Comparison of ENCODE assay signal across 8 mouse cellular contexts in genomic region chr15:99440112-99440815, GRCm38 (mm10). TPM values are rescaled to one million over a fixed set of nuclear protein-coding genes. Genes with fewer than 3 reads are reported as not detected.
DNase-seq lines count a peak whose midpoint lies in the region; ATAC-seq and TF ChIP-seq lines count a peak whose summit lies in the region.
"Had no signal": no experiment of that assay in that cellular context is flagged by ENCODE, and none has a peak within 500 bp of the region (broad histone marks: within the 10 kb centered on the region; RNA-seq: fewer than 3 reads in every experiment).

No protein-coding gene starts in this region.

- ATAC-seq in liver, postnatal 0 days = no peak
- peak; percentile 80 for ATAC-seq in forebrain, embryonic 13.5 days
- ATAC-seq in hindbrain, embryonic 13.5 days (ENCODE audit: low FRiP score) = peak; percentile 76
- peak; percentile 57; the same call in 1 of the 2 replicates for ATAC-seq in midbrain, embryonic 14.5 days (ENCODE audit: low FRiP score, low TSS enrichment)

- no peak for TF ChIP-seq CTCF in liver, postnatal 0 days (IDR thresholded peaks at IDR 0.05; ENCODE audit: low read depth)

- H3K9ac ChIP-seq in liver, postnatal 0 days (replicated peaks) = no peak overlapping the region
- no peak overlapping the region for H3K9ac ChIP-seq in forebrain, embryonic 13.5 days
- peak overlapping the region; percentile 49 for H3K9ac ChIP-seq in hindbrain, embryonic 13.5 days
- no peak overlapping the region for H3K9ac ChIP-seq in midbrain, embryonic 14.5 days (replicated peaks; ENCODE audit: low read length)
- H3K9ac ChIP-seq: liver, embryonic 15.5 days had no signal

- H3K27ac ChIP-seq in liver, postnatal 0 days (ENCODE audit: low read depth) = no peak overlapping the region
- peak overlapping the region; percentile 83 for H3K27ac ChIP-seq in forebrain, embryonic 13.5 days
- peak overlapping the region; percentile 85 for H3K27ac ChIP-seq in hindbrain, embryonic 13.5 days
- H3K27ac ChIP-seq in midbrain, embryonic 14.5 days (replicated peaks; ENCODE audit: low read depth, low read length) = peak overlapping the region; percentile 63
- H3K27ac ChIP-seq: liver, embryonic 15.5 days had no signal

- no peaks in the 10 kb centered on the region; the same call in 1 of the 2 replicates for H3K4me1 ChIP-seq in liver, postnatal 0 days (ENCODE audit: insufficient read depth)
- peaks cover 32% of the 10 kb centered on the region for H3K4me1 ChIP-seq in forebrain, embryonic 13.5 days
- peaks cover 60% of the 10 kb centered on the region for H3K4me1 ChIP-seq in hindbrain, embryonic 13.5 days (replicated peaks)
- H3K4me1 ChIP-seq in midbrain, embryonic 14.5 days (ENCODE audit: control insufficient read depth, insufficient read depth, low read length) = peaks cover 14% of the 10 kb centered on the region

- H3K36me3 ChIP-seq in liver, postnatal 0 days (replicated peaks; ENCODE audit: insufficient read depth, low read length) = no peaks in the 10 kb centered on the region
- peaks cover 17% of the 10 kb centered on the region for H3K36me3 ChIP-seq in forebrain, embryonic 13.5 days (ENCODE audit: poor library complexity, severe bottlenecking)
- H3K36me3 ChIP-seq in hindbrain, embryonic 13.5 days = peaks cover 18% of the 10 kb centered on the region
- 0 out of 2 replicates have a peak, but pooled peaks cover 11% of the 10 kb centered on the region for H3K36me3 ChIP-seq in midbrain, embryonic 14.5 days (ENCODE audit: control insufficient read depth, insufficient read depth, low read length)
- H3K36me3 ChIP-seq: liver, embryonic 15.5 days had no signal

- H3K9me3 ChIP-seq in liver, postnatal 0 days (ENCODE audit: low read length) = no peaks in the 10 kb centered on the region
- no peaks in the 10 kb centered on the region for H3K9me3 ChIP-seq in forebrain, embryonic 13.5 days (replicated peaks)
- no peaks in the 10 kb centered on the region for H3K9me3 ChIP-seq in hindbrain, embryonic 13.5 days
- no peaks in the 10 kb centered on the region for H3K9me3 ChIP-seq in midbrain, embryonic 14.5 days (ENCODE audit: control insufficient read depth, low read length)
- H3K9me3 ChIP-seq: liver, embryonic 15.5 days had no signal

- H3K4me2 ChIP-seq in liver, postnatal 0 days (ENCODE audit: low read depth, low read length) = no peak overlapping the region
- H3K4me2 ChIP-seq in forebrain, embryonic 13.5 days = peak overlapping the region; percentile 4; the same call in 1 of the 2 replicates
- peak overlapping the region; percentile 19; the same call in 1 of the 2 replicates for H3K4me2 ChIP-seq in hindbrain, embryonic 13.5 days
- no peak overlapping the region for H3K4me2 ChIP-seq in midbrain, embryonic 14.5 days (ENCODE audit: low read length)
- H3K4me2 ChIP-seq: liver, embryonic 15.5 days had no signal

- H3K27me3 ChIP-seq in liver, postnatal 0 days (ENCODE audit: insufficient read depth, low read length) = no peaks in the 10 kb centered on the region
- H3K27me3 ChIP-seq in forebrain, embryonic 13.5 days = no peaks in the 10 kb centered on the region
- no peaks in the 10 kb centered on the region for H3K27me3 ChIP-seq in hindbrain, embryonic 13.5 days
- H3K27me3 ChIP-seq in midbrain, embryonic 14.5 days (ENCODE audit: control insufficient read depth, insufficient read depth, low read length) = no peaks in the 10 kb centered on the region
- H3K27me3 ChIP-seq: liver, embryonic 15.5 days had no signal

- no peak for TF ChIP-seq EP300 in liver, postnatal 0 days (IDR thresholded peaks at IDR 0.05; ENCODE audit: low read depth)

- H3K4me3 ChIP-seq in liver, postnatal 0 days (ENCODE audit: low read depth, low read length) = no peak overlapping the region
- no peak overlapping the region for H3K4me3 ChIP-seq in forebrain, embryonic 13.5 days
- no peak overlapping the region for H3K4me3 ChIP-seq in hindbrain, embryonic 13.5 days
- H3K4me3 ChIP-seq in midbrain, embryonic 14.5 days (replicated peaks; ENCODE audit: low read depth, low read length) = no peak overlapping the region
- H3K4me3 ChIP-seq: liver, embryonic 15.5 days had no signal

- WGBS in liver, postnatal 0 days (ENCODE audit: insufficient replicate concordance) = 52% methylated on average over 2 of the region's 2 CpGs
- whole genome bisulfite sequencing in forebrain, embryonic 13.5 days = 45% methylated on average over 2 of the region's 2 CpGs
- WGBS in hindbrain, embryonic 13.5 days = 47% methylated on average over 2 of the region's 2 CpGs
- 48% methylated on average over 2 of the region's 2 CpGs for WGBS in midbrain, embryonic 14.5 days

- peak; percentile 45 for DNase-seq in liver
- no peak for DNase-seq in liver, postnatal 0 days
- peak; percentile 66 for DNase-seq in midbrain, embryonic 14.5 days
- DNase-seq in urinary bladder, postnatal 10 days (ENCODE audit: low spot score) = no peak
- no peak for DNase-seq in B cell, adult 2 months

RNA-seq across cellular contexts. Expression of gene Nckap5l, which starts 17.3 kb away (rescaled TPM):
- polyA plus RNA-seq in liver, postnatal 0 days (2015; fragmentation: Nextera tagmentation; extraction: Ambion mirVana) = 0.49 and 0.53 TPM in 2 replicates
- polyA plus RNA-seq in forebrain, embryonic 13.5 days (2015; fragmentation: Nextera tagmentation; extraction: Ambion mirVana) = 9.3 and 13.4 TPM in 2 replicates
- 12.3 and 13.6 TPM in 2 replicates for polyA plus RNA-seq in hindbrain, embryonic 13.5 days (2015; fragmentation: Nextera tagmentation; extraction: Ambion mirVana)
- 16.8 and 17.6 TPM in 2 replicates for polyA plus RNA-seq in midbrain, embryonic 14.5 days (2014; fragmentation: Nextera tagmentation; extraction: Ambion mirVana)

RNA-seq across cellular contexts. Expression of gene Bcdin3d, which starts 34.3 kb away (rescaled TPM):
- polyA plus RNA-seq in liver, postnatal 0 days (2015; fragmentation: Nextera tagmentation; extraction: Ambion mirVana) = 4.7 and 4.9 TPM in 2 replicates
- polyA plus RNA-seq in forebrain, embryonic 13.5 days (2015; fragmentation: Nextera tagmentation; extraction: Ambion mirVana) = 24.7 and 25.4 TPM in 2 replicates
- polyA plus RNA-seq in hindbrain, embryonic 13.5 days (2015; fragmentation: Nextera tagmentation; extraction: Ambion mirVana) = 22.6 and 23.4 TPM in 2 replicates
- 23.0 and 24.6 TPM in 2 replicates for polyA plus RNA-seq in midbrain, embryonic 14.5 days (2014; fragmentation: Nextera tagmentation; extraction: Ambion mirVana)

RNA-seq across cellular contexts. Expression of gene Tmbim6, which starts 47.6 kb away (rescaled TPM):
- polyA plus RNA-seq in liver, postnatal 0 days (2015; fragmentation: Nextera tagmentation; extraction: Ambion mirVana) = 566 and 586 TPM in 2 replicates
- polyA plus RNA-seq in forebrain, embryonic 13.5 days (2015; fragmentation: Nextera tagmentation; extraction: Ambion mirVana) = 227 and 249 TPM in 2 replicates
- polyA plus RNA-seq in hindbrain, embryonic 13.5 days (2015; fragmentation: Nextera tagmentation; extraction: Ambion mirVana) = 255 and 257 TPM in 2 replicates
- polyA plus RNA-seq in midbrain, embryonic 14.5 days (2014; fragmentation: Nextera tagmentation; extraction: Ambion mirVana) = 233 and 255 TPM in 2 replicates

Comparison
In these comparisons a context has a peak if more than half of its experiments do, and no peak if none do; other contexts are left out.
1. DNase-seq: peak in liver (single experiment) and midbrain, embryonic 14.5 days (single experiment); none in liver, postnatal 0 days (single experiment), urinary bladder, postnatal 10 days (single experiment) and B cell, adult 2 months (0 of 2).
2. H3K4me2 ChIP-seq: peak in forebrain, embryonic 13.5 days (single experiment) and hindbrain, embryonic 13.5 days (single experiment); none in liver, postnatal 0 days (single experiment) and midbrain, embryonic 14.5 days (single experiment).